Mouse (Mus musculus) testis, adult 2 months (tissue): ENCODE results near the gene Cacna1d.

Experiments used
- CTCF ChIP-seq: fragments of 200-500 bp; IDR thresholded peaks from 2 replicates; pipeline ENCODE4 v1.5.1; 2012; ENCODE audit warnings: low read depth, mild to moderate bottlenecking, inconsistent platforms, low read length, moderate library complexity; ENCODE audit not compliant: control insufficient read depth, insufficient read depth, insufficient replicate concordance
- POLR2A ChIP-seq: fragments of 200-500 bp; IDR thresholded peaks from 2 replicates; pipeline ENCODE4 v1.6.1; 2012; ENCODE audit warnings: low read depth, mild to moderate bottlenecking, inconsistent platforms, low read length, moderate library complexity; ENCODE audit not compliant: control insufficient read depth

GRCm38 (mm10) chr14:30344948-30345865, 146.0 kb downstream of the Cacna1d start:
- no peak for TF ChIP-seq POLR2A
- TF ChIP-seq CTCF: no peak
